Mouse (Mus musculus) ovary, adult 10 weeks (tissue): ENCODE results near the gene Gpbp1. TPM values are rescaled to one million over a fixed set of nuclear protein-coding genes. Genes with fewer than 3 reads are reported as not detected.

Source experiments
- polyA plus RNA-seq: library from polyadenylated mRNA; stranded (reverse); fragments of 350-450 nt; fragmentation: Illumina TruSeq; extraction: RNeasy Lipid Tissue Mini Kit (QIAGEN cat#74804); gene quantifications from one replicate; pipeline ENCODE4 v1.2.3, GENCODE M21; 2014

Gene Gpbp1
- 509 TPM for polyA plus RNA-seq

GRCm38 (mm10) chr13:111489802-111490723, at the start of gene Gpbp1:
TSS of gene Gpbp1 (minus strand) at chr13:111490111.

Other genes starting within 250 kb of the Gpbp1 start
- gene Actbl2, start 235.1 kb downstream of the Gpbp1 start, polyA plus RNA-seq, result not detected
- not detected for gene Gm49496, start 59.8 kb upstream of the Gpbp1 start, polyA plus RNA-seq
- gene Gm10198, start 102.7 kb upstream of the Gpbp1 start, polyA plus RNA-seq, result not detected
- 63.5 TPM for gene Mier3, start 190.9 kb upstream of the Gpbp1 start, polyA plus RNA-seq